Mouse (Mus musculus): ENCODE results near the gene Acmsd.

The Acmsd gene

GRCm38 (mm10) chr1:127776246-127776645 is 47.0 kb downstream of the Acmsd start:
- DNase-seq (ENCODE audit: low spot score), result no peak

DNA sequence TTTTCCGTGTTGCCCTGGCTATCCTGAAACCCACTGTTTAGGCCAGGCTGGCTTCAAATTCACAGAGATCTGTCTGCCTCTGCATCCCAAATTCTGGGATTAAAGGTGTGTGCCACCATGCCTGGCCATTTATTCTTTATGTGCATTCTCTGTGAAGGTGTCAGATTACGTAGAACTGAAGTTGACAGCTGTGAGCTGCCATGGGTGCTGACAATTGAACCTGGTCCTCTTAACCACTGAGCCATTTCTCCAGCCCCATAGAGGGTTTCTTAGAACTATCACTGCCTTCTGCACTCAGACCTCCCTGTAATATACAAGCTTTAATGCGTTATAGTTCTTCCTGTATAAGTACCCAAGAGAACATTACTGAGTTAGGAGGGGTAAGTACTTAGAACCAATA is 49.4 kb downstream of the Acmsd start:
- no peak for DNase-seq (ENCODE audit: low spot score)

GRCm38 (mm10) chr1:127780142-127780541 is 50.9 kb downstream of the Acmsd start:
- DNase-seq (ENCODE audit: low spot score), result no peak

- DNase-seq (ENCODE audit: low spot score), result no peak
These were observed 51.6 kb downstream of the Acmsd start for GRCm38 (mm10) chr1:127780849-127781248.

DNA sequence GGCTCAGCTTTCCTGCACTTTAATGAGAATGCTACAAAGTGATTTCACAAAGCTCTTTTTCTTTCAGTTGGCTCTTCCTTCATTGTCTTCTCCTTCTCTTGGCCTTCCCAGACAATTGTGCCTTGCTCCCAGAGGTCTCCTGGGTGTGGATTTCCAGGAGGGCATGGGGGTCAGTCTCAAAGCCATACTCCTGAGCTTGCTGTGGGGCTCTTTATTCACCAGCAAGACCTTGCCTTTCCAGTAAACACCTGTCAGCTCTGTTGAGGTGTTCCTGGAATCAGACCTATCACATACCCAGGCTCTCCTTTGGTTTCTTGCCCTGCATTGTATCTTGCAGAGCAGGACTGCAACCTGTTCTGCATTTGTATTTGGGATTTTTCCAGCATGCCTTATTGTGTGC is 54.6 kb downstream of the Acmsd start:
- no peak for DNase-seq (ENCODE audit: low spot score)

- no peak for DNase-seq (ENCODE audit: low spot score)
These were observed 56.7 kb downstream of the Acmsd start for GRCm38 (mm10) chr1:127785882-127786281.

DNA sequence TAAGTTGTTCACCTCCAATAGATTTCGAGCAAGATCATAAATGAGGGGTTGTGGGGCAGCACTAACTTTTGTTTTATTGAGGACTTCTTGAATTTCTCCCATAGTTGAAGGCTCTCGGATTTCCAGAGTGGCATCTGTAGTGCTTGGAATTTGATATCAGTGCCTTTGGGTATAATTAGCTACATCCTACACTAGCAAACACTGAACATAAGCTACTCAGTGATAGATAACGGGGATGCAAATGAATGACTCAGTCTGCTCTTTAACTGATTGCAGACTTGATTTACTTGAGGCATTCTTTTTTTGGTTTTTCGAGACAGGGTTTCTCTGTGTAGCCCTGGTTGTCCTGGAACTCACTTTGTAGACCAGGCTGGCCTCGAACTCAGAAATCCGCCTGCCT is 59.7 kb downstream of the Acmsd start:
- no peak for DNase-seq (ENCODE audit: low spot score)

DNA sequence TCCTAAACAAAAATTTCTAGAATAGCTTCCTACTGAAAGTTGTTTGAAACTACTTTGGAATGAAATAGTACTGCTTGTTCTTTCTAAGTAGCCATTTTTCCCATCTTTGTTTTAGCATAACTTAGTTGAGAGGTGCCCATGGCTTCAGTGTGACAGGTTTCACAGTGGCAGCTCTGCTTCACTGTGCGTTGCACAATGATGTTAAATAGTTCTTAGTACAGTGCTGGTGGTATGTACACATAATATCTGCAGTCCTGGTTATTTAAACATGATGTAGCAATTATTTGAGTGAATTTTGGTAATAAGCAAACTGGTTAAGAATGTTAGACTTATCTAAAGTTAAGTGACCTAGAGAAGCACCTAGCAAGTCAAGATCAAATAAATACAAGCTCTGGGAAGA is 64.2 kb downstream of the Acmsd start:
- DNase-seq (ENCODE audit: low spot score), result no peak

DNA sequence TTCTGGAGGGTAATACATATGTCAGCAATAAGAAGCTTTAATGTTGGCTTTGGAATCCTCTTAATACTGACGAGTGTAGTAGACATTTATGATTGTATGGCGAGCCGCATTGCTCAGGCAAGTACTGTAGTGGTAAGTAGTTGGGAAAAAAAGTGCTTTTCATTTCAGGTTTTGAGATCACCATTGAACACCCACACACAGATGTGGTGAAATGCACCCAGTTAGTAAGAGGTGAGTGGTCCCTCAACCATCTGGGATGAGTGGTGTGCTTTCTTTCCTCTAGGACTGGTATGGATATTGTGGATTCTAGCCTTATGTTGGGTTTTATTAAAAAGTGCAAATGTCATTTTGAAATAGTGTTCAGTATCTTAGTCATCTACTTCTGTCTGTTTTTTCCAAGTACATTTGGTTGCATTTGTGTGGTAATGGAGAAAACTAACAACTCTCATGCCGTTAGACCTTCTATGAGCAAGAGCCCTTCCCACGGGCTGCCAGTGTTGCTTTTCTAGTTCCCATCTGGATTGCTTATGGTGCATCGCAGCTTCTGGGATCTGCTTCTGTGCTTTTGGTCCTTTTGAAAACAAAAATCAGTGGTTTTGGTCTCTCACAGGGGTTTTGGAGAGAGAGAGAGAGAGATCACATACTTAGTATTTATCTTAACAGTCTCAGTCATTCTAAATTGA is 66.0 kb downstream of the Acmsd start:
- DNase-seq (ENCODE audit: low spot score), result no peak

DNA sequence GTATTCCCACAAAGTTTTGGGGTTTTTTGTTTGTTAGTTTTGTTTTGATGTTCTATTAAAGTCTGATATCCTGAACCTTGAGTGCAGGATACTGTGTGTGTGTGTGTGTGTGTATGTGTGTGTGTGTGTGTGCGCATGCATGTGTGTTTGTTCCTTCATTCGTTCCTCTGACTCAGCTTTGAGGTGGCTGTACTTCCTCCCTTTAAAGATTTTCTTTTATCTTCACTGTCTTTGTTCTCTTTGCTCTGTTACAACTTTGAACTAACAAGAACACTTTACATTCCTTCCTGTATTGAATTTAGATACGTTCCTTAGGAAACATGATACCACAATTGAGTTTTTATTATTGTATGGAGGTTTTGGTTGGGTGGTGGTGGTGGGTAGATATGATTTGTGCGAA is 67.1 kb downstream of the Acmsd start:
- no peak for DNase-seq (ENCODE audit: low spot score)

- DNase-seq (ENCODE audit: low spot score), result no peak
These were observed 67.5 kb downstream of the Acmsd start for GRCm38 (mm10) chr1:127796752-127797151.

- no peak for DNase-seq (ENCODE audit: low spot score)
These were observed 73.7 kb downstream of the Acmsd start for GRCm38 (mm10) chr1:127802916-127803315.

GRCm38 (mm10) chr1:127808671-127809070 is 79.5 kb downstream of the Acmsd start:
- DNase-seq (ENCODE audit: low spot score), result no peak

- no peak for DNase-seq (ENCODE audit: low spot score)
These were observed 83.7 kb downstream of the Acmsd start for GRCm38 (mm10) chr1:127812929-127813328.

DNA sequence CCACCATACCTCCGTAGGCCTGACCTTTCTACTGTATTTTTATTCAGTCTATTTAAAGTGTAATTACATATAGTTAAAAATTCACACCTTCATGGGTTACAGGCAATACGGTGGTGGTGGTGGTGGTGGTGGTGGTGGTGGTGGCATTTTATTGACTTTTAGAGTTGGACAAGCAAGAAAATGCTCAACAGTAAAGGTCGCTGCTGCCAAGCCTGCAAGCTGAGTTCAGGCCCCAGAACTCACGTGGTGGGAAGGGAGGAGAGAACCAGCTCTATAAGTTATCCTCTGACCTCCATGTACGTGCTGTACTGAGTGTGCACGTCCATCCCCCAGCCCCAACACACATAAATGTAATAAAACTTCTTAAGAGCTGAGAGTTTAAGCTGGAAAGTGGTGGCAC is 87.2 kb downstream of the Acmsd start:
- no peak for DNase-seq (ENCODE audit: low spot score)
